Mouse (Mus musculus): ENCODE data around the gene Olfr1164.

DNA sequence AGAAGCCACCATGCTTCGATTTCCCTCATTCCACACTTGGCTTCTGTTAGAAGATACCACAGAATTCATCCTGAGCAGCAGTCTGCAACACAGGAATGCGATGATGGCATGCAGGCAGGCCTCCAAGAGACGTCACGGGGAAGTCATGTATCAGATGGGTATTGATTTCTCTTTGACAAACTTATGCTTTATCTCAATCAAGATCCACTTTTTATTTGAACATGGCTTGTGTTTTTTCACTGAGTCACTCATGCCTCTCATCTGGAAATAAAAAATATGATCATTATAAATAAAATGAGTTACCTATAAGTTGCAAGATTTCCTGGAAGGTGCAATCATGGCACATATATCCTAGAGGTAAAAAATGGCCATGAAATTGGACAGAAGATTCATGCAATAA, at the start of gene Olfr1164:
- no peak for TF ChIP-seq FLI1 (IDR thresholded peaks at IDR 0.05; ENCODE audit: low read length)
- TF ChIP-seq GATA1 (IDR thresholded peaks at IDR 0.05; ENCODE audit: borderline replicate concordance, low read length), result no peak
